Mouse (Mus musculus): ENCODE results near the gene Slc7a6.
A peak's percentile ranks its signal among the peaks of the same experiment; 100 is the strongest.
"Not testable (repeated sequence)": the region's sequence is repeated elsewhere in the genome, so short reads cannot be mapped to it uniquely, and the experiment has no call there.

Gene Slc7a6

DNA sequence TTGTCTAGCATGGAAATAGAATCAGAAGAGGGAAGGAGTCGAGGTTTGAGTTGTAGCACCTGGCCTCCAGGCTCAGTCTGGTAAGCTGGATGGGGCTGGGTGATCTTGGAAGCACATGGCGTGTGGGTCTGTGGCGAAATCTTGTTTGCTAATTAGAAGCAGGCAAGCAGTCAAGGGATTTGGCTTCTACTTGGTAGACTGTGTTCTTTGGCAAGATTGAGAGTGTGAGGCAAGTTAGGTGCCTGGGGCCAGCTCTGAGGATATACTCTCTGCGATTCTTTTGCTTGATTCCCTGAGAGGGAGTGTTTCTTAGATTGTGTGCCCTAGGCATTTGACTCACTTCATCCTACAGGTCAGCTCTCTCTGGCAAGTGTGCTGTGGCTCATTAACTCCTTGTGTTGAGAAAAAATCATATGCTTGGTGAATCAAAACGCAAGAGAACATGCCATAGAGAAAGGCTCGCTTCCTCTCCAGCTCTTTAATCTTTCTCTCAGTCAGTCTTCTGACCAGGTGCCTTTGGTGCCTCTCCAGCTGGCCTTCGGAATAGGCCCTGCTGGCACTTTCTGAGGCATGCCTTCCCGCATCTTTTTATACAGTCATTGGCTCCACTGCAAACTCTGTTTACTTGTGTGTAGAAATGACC is 17.1 kb downstream of the Slc7a6 start:
- DNase-seq (ENCODE audit: extremely low spot score, low spot score), result no peak

DNA sequence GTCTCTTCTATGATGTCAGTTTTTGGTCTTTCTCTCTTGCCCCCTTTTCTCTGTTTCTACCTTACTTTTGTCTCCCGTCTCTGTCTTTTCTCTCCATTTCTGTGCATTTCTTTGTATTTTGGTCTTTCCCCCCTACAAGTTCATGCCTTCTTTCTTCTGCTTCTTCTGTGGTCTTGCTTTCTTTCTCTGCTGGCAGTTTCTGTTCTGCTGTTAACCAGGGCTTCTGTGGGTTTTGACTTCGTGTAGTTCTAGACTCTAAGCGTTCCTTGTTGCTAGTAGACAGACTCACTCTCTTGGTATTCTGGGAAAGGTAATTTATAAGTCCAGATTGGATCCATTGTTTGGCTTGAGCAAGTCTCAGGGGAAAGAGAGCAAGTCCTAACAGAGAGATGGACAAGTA is 17.7 kb downstream of the Slc7a6 start:
- DNase-seq (ENCODE audit: extremely low spot score, low spot score), result no peak

DNA sequence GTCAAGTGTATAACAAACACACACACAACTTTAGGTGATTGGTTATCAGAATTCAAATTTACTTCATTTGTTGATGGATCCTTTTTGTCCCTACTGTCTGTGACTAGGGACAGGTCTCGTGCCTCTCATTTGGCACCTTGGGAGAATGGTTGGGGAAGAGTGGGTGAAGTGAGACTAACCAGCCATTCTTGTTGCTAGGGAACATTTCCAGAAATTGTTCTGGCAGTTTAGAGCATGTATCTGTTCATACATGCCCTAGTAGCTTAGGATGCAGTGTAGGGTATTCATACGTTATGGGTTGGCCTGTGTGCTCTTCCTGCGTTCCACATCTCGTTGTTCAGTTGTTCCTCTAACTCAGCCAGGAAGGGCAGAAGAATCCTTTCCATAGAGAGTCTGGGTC is 20.5 kb downstream of the Slc7a6 start:
- no peak for DNase-seq (ENCODE audit: extremely low spot score, low spot score)

- DNase-seq (ENCODE audit: extremely low spot score, low spot score), result no peak
Observed at GRCm38 (mm10) chr8:106191639-106192038, 23.0 kb downstream of the Slc7a6 start.

- DNase-seq (ENCODE audit: extremely low spot score, low spot score), result no peak
Observed at GRCm38 (mm10) chr8:106193162-106193561, 24.5 kb downstream of the Slc7a6 start.

DNA sequence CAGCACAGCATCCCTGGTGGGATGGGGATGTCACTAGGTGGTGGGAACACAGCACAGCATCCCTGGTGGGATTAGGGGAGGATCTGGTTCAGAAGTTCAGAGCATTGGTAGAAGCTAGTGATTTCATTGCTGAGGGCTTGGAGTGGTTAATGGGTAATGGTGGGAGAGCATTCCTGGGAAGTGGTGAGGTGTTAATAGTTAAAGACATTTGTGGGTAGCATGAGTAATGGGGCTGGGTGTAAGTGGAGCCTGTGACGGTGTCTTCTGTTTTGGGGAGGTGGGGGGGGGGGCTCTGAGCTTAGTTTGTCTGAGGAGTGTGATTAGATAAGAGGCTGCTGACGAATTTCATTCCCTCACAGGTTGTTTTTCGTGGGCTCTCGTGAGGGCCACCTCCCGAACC is 25.4 kb downstream of the Slc7a6 start:
- DNase-seq (ENCODE audit: extremely low spot score, low spot score), result no peak

GRCm38 (mm10) chr8:106198741-106199140 is 30.1 kb downstream of the Slc7a6 start:
- DNase-seq (ENCODE audit: extremely low spot score, low spot score), result peak; percentile 29

GRCm38 (mm10) chr8:106199596-106199995 is 30.9 kb downstream of the Slc7a6 start:
- not testable (repeated sequence) for DNase-seq (ENCODE audit: extremely low spot score, low spot score)

GRCm38 (mm10) chr8:106210035-106210731 is 41.5 kb downstream of the Slc7a6 start:
- no peak for DNase-seq (ENCODE audit: extremely low spot score, low spot score)

GRCm38 (mm10) chr8:106210821-106211345 is 42.2 kb downstream of the Slc7a6 start, which contains the start of the genes Slc7a6os and Prmt7:
Gene Slc7a6os, minus strand, starts transcription at chr8:106210935.
Gene Prmt7, plus strand, starts transcription at chr8:106210936.
- DNase-seq (ENCODE audit: extremely low spot score, low spot score), result peak; percentile 94

DNA sequence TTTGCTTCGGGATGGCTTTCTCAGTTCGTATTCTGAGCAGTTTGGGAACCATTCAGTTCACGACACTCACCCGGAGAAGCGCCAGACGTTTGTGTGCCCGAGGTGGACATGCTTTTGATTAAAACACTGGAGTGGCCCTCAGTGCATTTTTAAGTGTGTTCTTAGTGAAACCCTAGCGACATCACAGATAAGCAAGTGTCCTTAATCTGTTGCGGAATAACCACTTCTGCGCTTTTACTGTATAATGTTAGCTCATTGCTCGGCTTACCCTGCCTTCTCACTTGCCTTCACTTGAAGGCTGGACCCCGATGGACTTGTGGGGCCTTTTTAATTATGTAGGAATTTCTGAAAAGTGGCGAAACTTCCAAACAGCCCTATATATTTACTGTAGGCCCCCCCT is 42.8 kb downstream of the Slc7a6 start:
- no peak for DNase-seq (ENCODE audit: extremely low spot score, low spot score)

- DNase-seq (ENCODE audit: extremely low spot score, low spot score), result no peak
Observed at GRCm38 (mm10) chr8:106213959-106214358, 45.3 kb downstream of the Slc7a6 start.

DNA sequence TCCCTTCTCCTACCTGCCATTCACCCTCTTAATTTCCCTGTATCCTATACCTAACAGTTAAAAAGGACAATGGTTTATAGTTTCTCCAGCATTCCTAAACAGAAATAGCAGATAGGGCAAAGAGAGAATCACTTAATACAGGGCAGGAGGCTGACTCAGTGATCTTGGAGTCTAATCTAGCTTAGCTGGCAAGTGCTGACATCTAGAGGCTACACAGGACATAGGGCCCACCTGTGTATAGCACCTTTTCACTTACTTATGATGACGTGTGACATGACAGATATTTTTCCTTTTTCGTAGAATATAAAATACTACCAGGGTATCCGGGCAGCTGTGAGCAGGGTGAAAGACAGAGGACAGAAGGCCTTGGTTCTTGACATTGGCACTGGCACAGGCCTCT is 51.0 kb downstream of the Slc7a6 start:
- DNase-seq (ENCODE audit: extremely low spot score, low spot score), result no peak

GRCm38 (mm10) chr8:106226589-106226988 is 57.9 kb downstream of the Slc7a6 start:
- DNase-seq (ENCODE audit: extremely low spot score, low spot score), result peak; percentile 58

GRCm38 (mm10) chr8:106231536-106231935 is 62.9 kb downstream of the Slc7a6 start:
- DNase-seq (ENCODE audit: extremely low spot score, low spot score), result no peak

- DNase-seq (ENCODE audit: extremely low spot score, low spot score), result no peak
Observed at GRCm38 (mm10) chr8:106232751-106233150, 64.1 kb downstream of the Slc7a6 start.

- no peak for DNase-seq (ENCODE audit: extremely low spot score, low spot score)
Observed at GRCm38 (mm10) chr8:106234567-106235261, 66.1 kb downstream of the Slc7a6 start.

DNA sequence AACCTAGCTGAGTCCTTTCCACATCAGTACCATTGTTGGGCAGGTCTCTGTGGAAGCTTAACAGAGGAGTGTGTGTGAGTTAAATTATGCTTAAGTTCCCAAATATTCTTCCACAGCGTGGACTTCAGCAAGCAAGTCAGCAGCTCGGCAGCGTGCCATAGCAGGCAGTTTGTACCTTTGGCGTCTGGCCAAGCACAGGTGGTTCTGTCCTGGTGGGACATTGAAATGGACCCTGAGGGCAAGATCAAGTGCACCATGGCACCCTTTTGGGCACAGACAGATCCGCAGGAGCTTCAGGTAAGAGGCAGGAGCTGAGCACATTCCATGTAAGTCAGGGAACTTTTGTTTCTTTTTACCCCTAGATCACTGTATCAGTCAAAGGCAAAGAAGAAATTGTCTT is 68.4 kb downstream of the Slc7a6 start:
- no peak for DNase-seq (ENCODE audit: extremely low spot score, low spot score)
